Mouse (Mus musculus) G1E (cell line): ENCODE results near the gene Zfp638.

Experiments used
- CTCF ChIP-seq: IDR thresholded peaks from 2 replicates; pipeline ENCODE4 v1.5.1; 2012; ENCODE audit warnings: low read depth, low read length, inconsistent platforms, mixed read lengths
- GATA1 ChIP-seq: IDR thresholded peaks from 2 replicates; pipeline ENCODE4 v1.6.1; 2012; ENCODE audit warnings: borderline replicate concordance, low read length, inconsistent platforms, mixed read lengths

DNA sequence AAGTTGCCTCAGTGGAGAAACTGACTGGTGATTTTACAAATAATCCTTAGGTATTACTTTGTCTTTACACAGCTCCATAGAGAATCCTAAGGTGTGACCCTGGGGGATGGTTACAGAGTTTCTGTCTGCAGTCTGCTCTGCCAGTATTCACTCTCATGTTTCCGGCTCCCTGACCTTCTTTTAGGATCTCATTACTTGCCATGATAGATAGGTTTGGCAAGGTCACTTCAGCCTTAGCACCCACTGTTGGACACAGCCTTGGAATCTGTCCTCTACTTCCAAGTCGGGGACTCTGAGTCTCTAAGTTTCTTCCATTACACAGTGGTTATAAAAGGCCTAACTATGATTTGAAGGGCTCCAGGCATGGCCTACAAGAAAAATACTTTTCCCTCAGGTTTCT lies 17.5 kb upstream of the Zfp638 start:
- TF ChIP-seq CTCF = no peak
- TF ChIP-seq GATA1 = no peak
